Mouse (Mus musculus) embryonic facial prominence, embryonic 13.5 days (tissue): Measurements from ENCODE around the gene Rdx. TPM values are rescaled to one million over a fixed set of nuclear protein-coding genes. Genes with fewer than 3 reads are reported as not detected.

Experiments used
- ATAC-seq: fragments of 200-750 bp; cut with Nextera tagmentation; 2 replicates; pipeline ENCODE4 v1.8.0; 2017; ENCODE audit warnings: low read depth; ENCODE audit not compliant: insufficient number of reproducible peaks, insufficient read depth, low FRiP score, low TSS enrichment
- H3K27ac ChIP-seq: fragments of 300-500 bp; sonication (generic); 2 replicates; pipeline ENCODE4 v1.5.1; 2015; ENCODE audit warnings: moderate library complexity, mild to moderate bottlenecking, inconsistent platforms
- H3K27me3 ChIP-seq: fragments of 300-500 bp; sonication (generic); 2 replicates; pipeline ENCODE4 v1.6.1; 2015; ENCODE audit warnings: mild to moderate bottlenecking, inconsistent platforms
- H3K36me3 ChIP-seq: fragments of 300-500 bp; sonication (generic); 2 replicates; pipeline ENCODE4 v1.6.1; 2015; ENCODE audit warnings: mild to moderate bottlenecking, inconsistent platforms
- H3K4me1 ChIP-seq: fragments of 300-500 bp; sonication (generic); 2 replicates; pipeline ENCODE4 v1.6.1; 2015; ENCODE audit warnings: inconsistent platforms
- H3K4me2 ChIP-seq: fragments of 300-500 bp; sonication (generic); 2 replicates; pipeline ENCODE4 v1.6.1; 2015; ENCODE audit warnings: moderate library complexity, mild to moderate bottlenecking, inconsistent platforms
- H3K4me3 ChIP-seq: fragments of 300-500 bp; sonication (generic); 2 replicates; pipeline ENCODE4 v1.5.1; 2015; ENCODE audit warnings: mild to moderate bottlenecking, inconsistent platforms
- H3K9ac ChIP-seq: fragments of 300-500 bp; sonication (generic); 2 replicates; pipeline ENCODE4 v1.6.1; 2015; ENCODE audit warnings: mild to moderate bottlenecking, inconsistent platforms
- H3K9me3 ChIP-seq: fragments of 300-500 bp; sonication (generic); 2 replicates; pipeline ENCODE4 v1.6.1; 2016; ENCODE audit warnings: inconsistent platforms
- WGBS: fragments of 180-500 bp; shearing (Covaris S2); methylation state at CpG from one replicate; pipeline ENCODE4 v1.1.7; 2015; ENCODE audit warnings: mixed read lengths; 5-methylcytosine and 5-hydroxymethylcytosine counted together
- polyA plus RNA-seq: library from polyadenylated mRNA; unstranded; fragments of >200 nt; fragmentation: Nextera tagmentation; extraction: Ambion mirVana; gene quantifications from 2 replicates; pipeline ENCODE4 v1.2.1, GENCODE M21; 2015

Gene Rdx
- polyA plus RNA-seq, 1 experiment from 2014 or later, result 144 TPM

- H3K9ac ChIP-seq, result no peak overlapping the region
- H3K4me1 ChIP-seq, result no peaks in the 10 kb centered on the region
- no peak overlapping the region for H3K4me2 ChIP-seq
- H3K9me3 ChIP-seq, result no peaks in the 10 kb centered on the region
- WGBS, result 53% methylated on average over 3 of the region's 3 CpGs
- peaks cover 4% of the 10 kb centered on the region for H3K36me3 ChIP-seq
- no peak for ATAC-seq
- H3K27me3 ChIP-seq, result no peaks in the 10 kb centered on the region
- H3K4me3 ChIP-seq, result no peak overlapping the region
- H3K27ac ChIP-seq, result no peak overlapping the region
Measured at GRCm38 (mm10) chr9:52095666-52096065, 48.7 kb downstream of the Rdx start.

GRCm38 (mm10) chr9:52097386-52097785, 50.4 kb downstream of the Rdx start:
- WGBS, result 17% methylated on average over 1 of the region's 1 CpGs
- H3K27ac ChIP-seq, result no peak overlapping the region
- H3K4me3 ChIP-seq, result no peak overlapping the region
- no peaks in the 10 kb centered on the region for H3K27me3 ChIP-seq
- H3K36me3 ChIP-seq, result no peaks in the 10 kb centered on the region
- H3K9me3 ChIP-seq, result no peaks in the 10 kb centered on the region
- no peak overlapping the region for H3K9ac ChIP-seq
- no peak for ATAC-seq
- peaks cover 7% of the 10 kb centered on the region for H3K4me1 ChIP-seq
- no peak overlapping the region for H3K4me2 ChIP-seq

- H3K27me3 ChIP-seq, result no peaks in the 10 kb centered on the region
- H3K36me3 ChIP-seq, result no peaks in the 10 kb centered on the region
- no peak overlapping the region for H3K9ac ChIP-seq
- no peak overlapping the region for H3K4me3 ChIP-seq
- H3K4me1 ChIP-seq, result peaks cover 12% of the 10 kb centered on the region
- H3K27ac ChIP-seq, result no peak overlapping the region
- ATAC-seq, result no peak
- 0% methylated on average over 7 of the region's 7 CpGs for WGBS
- H3K4me2 ChIP-seq, result no peak overlapping the region
- no peaks in the 10 kb centered on the region for H3K9me3 ChIP-seq
Measured at GRCm38 (mm10) chr9:52098600-52098999, 51.6 kb downstream of the Rdx start.

GRCm38 (mm10) chr9:52100426-52100825, 53.5 kb downstream of the Rdx start:
- no peak overlapping the region for H3K27ac ChIP-seq
- H3K9ac ChIP-seq, result no peak overlapping the region
- no peaks in the 10 kb centered on the region for H3K27me3 ChIP-seq
- no peak overlapping the region for H3K4me2 ChIP-seq
- no peak overlapping the region for H3K4me3 ChIP-seq
- 92% methylated on average over 14 of the region's 14 CpGs for WGBS
- peaks cover 12% of the 10 kb centered on the region for H3K4me1 ChIP-seq
- H3K36me3 ChIP-seq, result no peaks in the 10 kb centered on the region
- no peak for ATAC-seq
- no peaks in the 10 kb centered on the region for H3K9me3 ChIP-seq

- H3K27me3 ChIP-seq, result no peaks in the 10 kb centered on the region
- H3K27ac ChIP-seq, result peak overlapping the region; percentile 77
- WGBS, result 55% methylated on average over 13 of the region's 13 CpGs
- H3K4me3 ChIP-seq, result no peak overlapping the region
- H3K9ac ChIP-seq, result no peak overlapping the region
- H3K36me3 ChIP-seq, result no peaks in the 10 kb centered on the region
- peaks cover 12% of the 10 kb centered on the region for H3K4me1 ChIP-seq
- ATAC-seq, result no peak
- no peak overlapping the region for H3K4me2 ChIP-seq
- H3K9me3 ChIP-seq, result no peaks in the 10 kb centered on the region
Measured at GRCm38 (mm10) chr9:52102060-52102844, 55.3 kb downstream of the Rdx start.

GRCm38 (mm10) chr9:52103448-52104224, 56.7 kb downstream of the Rdx start:
- no peak for ATAC-seq
- H3K27ac ChIP-seq, result no peak overlapping the region
- no peak overlapping the region for H3K4me3 ChIP-seq
- H3K9me3 ChIP-seq, result no peaks in the 10 kb centered on the region
- no peak overlapping the region for H3K4me2 ChIP-seq
- H3K4me1 ChIP-seq, result peaks cover 12% of the 10 kb centered on the region
- no peak overlapping the region for H3K9ac ChIP-seq
- WGBS, result 71% methylated on average over 9 of the region's 9 CpGs
- H3K36me3 ChIP-seq, result no peaks in the 10 kb centered on the region
- H3K27me3 ChIP-seq, result no peaks in the 10 kb centered on the region

GRCm38 (mm10) chr9:52104225-52104615, 57.2 kb downstream of the Rdx start:
- no peak for ATAC-seq
- Histone ChIP-seq H3K9ac (no peak overlapping the region), H3K9me3 (no peaks in the 10 kb centered on the region), H3K4me2 (no peak overlapping the region), H3K27ac (no peak overlapping the region), H3K27me3 (no peaks in the 10 kb centered on the region), H3K4me1 (peaks cover 12% of the 10 kb centered on the region), H3K36me3 (no peaks in the 10 kb centered on the region), H3K4me3 (no peak overlapping the region)
- 83% methylated on average over 8 of the region's 8 CpGs for WGBS

GRCm38 (mm10) chr9:52105423-52105822, 58.5 kb downstream of the Rdx start:
- Histone ChIP-seq H3K27me3 (no peaks in the 10 kb centered on the region), H3K4me3 (no peak overlapping the region), H3K9me3 (no peaks in the 10 kb centered on the region), H3K36me3 (no peaks in the 10 kb centered on the region), H3K27ac (no peak overlapping the region), H3K4me1 (peaks cover 12% of the 10 kb centered on the region), H3K4me2 (no peak overlapping the region), H3K9ac (no peak overlapping the region)
- no peak for ATAC-seq
- WGBS, result 91% methylated on average over 6 of the region's 6 CpGs

GRCm38 (mm10) chr9:52107161-52107560, 60.2 kb downstream of the Rdx start:
- Histone ChIP-seq H3K4me3 (no peak overlapping the region), H3K27me3 (no peaks in the 10 kb centered on the region), H3K36me3 (no peaks in the 10 kb centered on the region), H3K4me1 (peaks cover 10% of the 10 kb centered on the region), H3K9ac (no peak overlapping the region), H3K4me2 (no peak overlapping the region), H3K9me3 (no peaks in the 10 kb centered on the region), H3K27ac (no peak overlapping the region)
- 96% methylated on average over 3 of the region's 3 CpGs for WGBS
- ATAC-seq, result no peak

- 51% methylated on average over 3 of the region's 3 CpGs for WGBS
- H3K36me3 ChIP-seq, result peaks cover 7% of the 10 kb centered on the region
- no peaks in the 10 kb centered on the region for H3K9me3 ChIP-seq
Measured at GRCm38 (mm10) chr9:52110738-52111137, 63.8 kb downstream of the Rdx start.

GRCm38 (mm10) chr9:52113091-52113490, 66.1 kb downstream of the Rdx start:
- WGBS, result 86% methylated on average over 5 of the region's 5 CpGs
- H3K4me1 ChIP-seq, result 0 out of 2 replicates have a peak, but pooled peaks cover 2% of the 10 kb centered on the region
- no peak overlapping the region for H3K4me2 ChIP-seq
- H3K27ac ChIP-seq, result no peak overlapping the region
- H3K36me3 ChIP-seq, result peaks cover 22% of the 10 kb centered on the region
- no peaks in the 10 kb centered on the region for H3K27me3 ChIP-seq
- H3K4me3 ChIP-seq, result no peak overlapping the region
- no peak for ATAC-seq
- H3K9me3 ChIP-seq, result no peaks in the 10 kb centered on the region
- no peak overlapping the region for H3K9ac ChIP-seq

More at GRCm38 (mm10) chr9:52110738-52111137, 63.8 kb downstream of the Rdx start:
- H3K4me1 ChIP-seq, result 0 out of 2 replicates have a peak, but pooled peaks cover 2% of the 10 kb centered on the region
- no peak overlapping the region for H3K4me2 ChIP-seq
- no peaks in the 10 kb centered on the region for H3K27me3 ChIP-seq
- ATAC-seq, result no peak
- no peak overlapping the region for H3K9ac ChIP-seq
- no peak overlapping the region for H3K4me3 ChIP-seq
- no peak overlapping the region for H3K27ac ChIP-seq

- H3K27me3 ChIP-seq, result no peaks in the 10 kb centered on the region
- no peaks in the 10 kb centered on the region for H3K9me3 ChIP-seq
- no peak overlapping the region for H3K9ac ChIP-seq
- H3K4me1 ChIP-seq, result no peaks in the 10 kb centered on the region
- no peak overlapping the region for H3K4me2 ChIP-seq
- WGBS, result 91% methylated on average over 4 of the region's 4 CpGs
- no peak for ATAC-seq
- no peak overlapping the region for H3K27ac ChIP-seq
- no peak overlapping the region for H3K4me3 ChIP-seq
- H3K36me3 ChIP-seq, result peaks cover 34% of the 10 kb centered on the region
Measured at GRCm38 (mm10) chr9:52119212-52119611, 72.2 kb downstream of the Rdx start.
